Mouse (Mus musculus) heart, adult 2 months (tissue): ENCODE data around the gene Klf15.

Experiments
- CTCF ChIP-seq: fragments of 200-600 bp; IDR thresholded peaks from 2 replicates; pipeline ENCODE4 v1.8.1; 2022; ENCODE audit warnings: antibody characterized with exemption, mild to moderate bottlenecking, moderate library complexity
- EP300 ChIP-seq: fragments of 200-500 bp; IDR thresholded peaks from 2 replicates; pipeline ENCODE4 v1.6.1; 2011; ENCODE audit warnings: low read depth, low read length, control low read depth; ENCODE audit not compliant: insufficient read depth
- POLR2A ChIP-seq: fragments of 200-500 bp; IDR thresholded peaks from 2 replicates; pipeline ENCODE4 v1.6.1; 2011; ENCODE audit warnings: mild to moderate bottlenecking, low read depth, low read length, control low read depth; ENCODE audit not compliant: insufficient read depth

- TF ChIP-seq CTCF (no peak), POLR2A (no peak), EP300 (no peak)
Measured at GRCm38 (mm10) chr6:90494566-90494965, 32.2 kb downstream of the Klf15 start.
